Mouse (Mus musculus) MEL (cell line): Measurements from ENCODE around the gene Dmtf1. TPM values are rescaled to one million over a fixed set of nuclear protein-coding genes. Genes with fewer than 3 reads are reported as not detected.

Experiments
- DNase-seq: peaks from one replicate; pipeline ENCODE4 v3.0.0; 2011; ENCODE audit warnings: low read depth, low spot score
- H3K27ac ChIP-seq: 2 replicates; pipeline ENCODE4 v1.5.1; 2012; ENCODE audit warnings: low read depth, mild to moderate bottlenecking, control low read depth, low read length, moderate library complexity; ENCODE audit not compliant: control insufficient read depth
- H3K27me3 ChIP-seq, 2 experiments: fragments of 150-350 bp in 1 of 2; sonication (generic) in 1 of 2; 2 replicates each; pipeline ENCODE4 v1.6.1; 2012; ENCODE audit warnings: low read length in 2 of 2, mild to moderate bottlenecking in 2 of 2, improper control_type of control experiment in 1 of 2, moderate library complexity in 1 of 2; ENCODE audit not compliant: insufficient read depth in 2 of 2, control insufficient read depth in 1 of 2
- H3K36me3 ChIP-seq, 2 experiments: 2 replicates each; pipeline ENCODE4 v1.6.1; 2012 to 2014; ENCODE audit warnings: low read length in 2 of 2, improper control_type of control experiment in 1 of 2, inconsistent platforms in 1 of 2, mild to moderate bottlenecking in 1 of 2; ENCODE audit not compliant: insufficient read depth in 2 of 2, control insufficient read depth in 1 of 2
- H3K4me1 ChIP-seq, 2 experiments: fragments of 150-350 bp in 1 of 2; sonication (generic) in 1 of 2; 2 replicates each; pipeline ENCODE4 v1.6.1; 2012; ENCODE audit warnings: low read length in 2 of 2, improper control_type of control experiment in 1 of 2, mild to moderate bottlenecking in 1 of 2; ENCODE audit not compliant: insufficient read depth in 2 of 2, control insufficient read depth in 1 of 2
- H3K4me3 ChIP-seq, 2 experiments: fragments of 150-350 bp in 1 of 2; sonication (generic) in 1 of 2; 2 replicates each; pipeline ENCODE4 v1.5.1; 2012; ENCODE audit warnings: low read depth in 2 of 2, low read length in 2 of 2, mild to moderate bottlenecking in 2 of 2, moderate library complexity in 2 of 2, control low read depth in 1 of 2, improper control_type of control experiment in 1 of 2; ENCODE audit not compliant: control insufficient read depth in 1 of 2, insufficient read depth in 1 of 2
- H3K79me2 ChIP-seq: 2 replicates; pipeline ENCODE4 v1.6.1; 2012; ENCODE audit warnings: mild to moderate bottlenecking, low read length, moderate library complexity; ENCODE audit not compliant: control insufficient read depth, poor library complexity, insufficient read depth
- H3K9ac ChIP-seq: 2 replicates; pipeline ENCODE4 v1.6.1; 2012; ENCODE audit warnings: low read depth, mild to moderate bottlenecking, control low read depth, low read length, moderate library complexity; ENCODE audit not compliant: control insufficient read depth, poor library complexity, severe bottlenecking
- H3K9me3 ChIP-seq: fragments of 150-350 bp; sonication (generic); replicated peaks from 2 replicates; pipeline ENCODE4 v1.6.1; 2012; ENCODE audit warnings: mild to moderate bottlenecking, low read length, improper control_type of control experiment, moderate library complexity; ENCODE audit not compliant: insufficient read depth
- BHLHE40 ChIP-seq: IDR thresholded peaks from 2 replicates; pipeline ENCODE4 v1.6.1; 2012; ENCODE audit warnings: low read depth, mild to moderate bottlenecking, inconsistent platforms, low read length, improper control_type of control experiment, borderline replicate concordance
- CTCF ChIP-seq, 3 experiments: IDR thresholded peaks in 2 of 3; conservative IDR thresholded peaks in 1 of 3; 2 replicates each; pipeline ENCODE4 v1.5.1; 2011 to 2012; ENCODE audit warnings: low read length in 3 of 3, low read depth in 2 of 3, mild to moderate bottlenecking in 2 of 3, improper control_type of control experiment in 1 of 3, inconsistent platforms in 1 of 3, mixed read lengths in 1 of 3, moderate library complexity in 1 of 3; ENCODE audit not compliant: control insufficient read depth in 1 of 3, insufficient read depth in 1 of 3, poor library complexity in 1 of 3, severe bottlenecking in 1 of 3
- ELF1 ChIP-seq: IDR thresholded peaks from 2 replicates; pipeline ENCODE4 v1.6.1; 2014; ENCODE audit warnings: low read depth, mild to moderate bottlenecking, inconsistent platforms, low read length, improper control_type of control experiment, moderate library complexity
- ETS1 ChIP-seq: IDR thresholded peaks from 2 replicates; pipeline ENCODE4 v1.6.1; 2012; ENCODE audit warnings: low read depth, mild to moderate bottlenecking, inconsistent platforms, low read length, improper control_type of control experiment, moderate library complexity
- GATA1 ChIP-seq: IDR thresholded peaks from 2 replicates; pipeline ENCODE4 v1.6.1; 2011; ENCODE audit warnings: low read depth, low read length, improper control_type of control experiment
- KAT2A ChIP-seq: conservative IDR thresholded peaks from 2 replicates; pipeline ENCODE4 v1.6.1; 2012; ENCODE audit warnings: low read depth, low read length, improper control_type of control experiment, inconsistent platforms
- MAFK ChIP-seq: IDR thresholded peaks from 2 replicates; pipeline ENCODE4 v1.6.1; 2011; ENCODE audit warnings: low read depth, mild to moderate bottlenecking, low read length, improper control_type of control experiment, borderline replicate concordance
- MEF2A ChIP-seq: IDR thresholded peaks from 2 replicates; pipeline ENCODE4 v1.6.1; 2014; ENCODE audit warnings: low read depth, mild to moderate bottlenecking, inconsistent platforms, low read length, improper control_type of control experiment; ENCODE audit not compliant: poor library complexity, insufficient replicate concordance, severe bottlenecking; ENCODE audit errors: extremely low read depth
- MXI1 ChIP-seq: IDR thresholded peaks from 2 replicates; pipeline ENCODE4 v1.6.1; 2011; ENCODE audit warnings: mild to moderate bottlenecking, low read depth, low read length, improper control_type of control experiment
- NELFE ChIP-seq: IDR thresholded peaks from 2 replicates; pipeline ENCODE4 v1.6.1; 2011; ENCODE audit warnings: low read depth, low read length, improper control_type of control experiment
- NRF1 ChIP-seq: IDR thresholded peaks from 2 replicates; pipeline ENCODE4 v1.6.1; 2014; ENCODE audit warnings: low read depth, mild to moderate bottlenecking, inconsistent platforms, low read length, improper control_type of control experiment, moderate library complexity; ENCODE audit not compliant: poor library complexity, insufficient read depth, severe bottlenecking
- POLR2AphosphoS5 ChIP-seq: IDR thresholded peaks from 2 replicates; pipeline ENCODE4 v1.6.1; 2012; ENCODE audit warnings: low read depth, borderline replicate concordance, mild to moderate bottlenecking, inconsistent platforms, low read length, moderate library complexity, mixed read lengths
- RCOR1 ChIP-seq: IDR thresholded peaks from 2 replicates; pipeline ENCODE4 v1.6.1; 2012; ENCODE audit warnings: low read depth, mild to moderate bottlenecking, inconsistent platforms, low read length, improper control_type of control experiment
- SIN3A ChIP-seq: IDR thresholded peaks from 2 replicates; pipeline ENCODE4 v1.6.1; 2012; ENCODE audit warnings: low read length, improper control_type of control experiment, inconsistent platforms
- TCF12 ChIP-seq: IDR thresholded peaks from 2 replicates; pipeline ENCODE4 v1.6.1; 2014; ENCODE audit warnings: low read depth, mild to moderate bottlenecking, inconsistent platforms, low read length, improper control_type of control experiment, moderate library complexity
- USF2 ChIP-seq, 2 experiments: IDR thresholded peaks; 2 replicates each; pipeline ENCODE4 v1.6.1; 2011 to 2012; ENCODE audit warnings: improper control_type of control experiment in 2 of 2, low read length in 2 of 2, borderline replicate concordance in 1 of 2, inconsistent platforms in 1 of 2, low read depth in 1 of 2, mild to moderate bottlenecking in 1 of 2; ENCODE audit not compliant: insufficient read depth in 1 of 2
- ZC3H11A ChIP-seq: IDR thresholded peaks from 2 replicates; pipeline ENCODE4 v1.6.1; 2012; ENCODE audit warnings: low read depth, mild to moderate bottlenecking, inconsistent platforms, low read length, improper control_type of control experiment
- polyA plus RNA-seq, 2 experiments: library from polyadenylated mRNA; stranded (reverse) in 1 of 2; unstranded in 1 of 2; fragments of >175 nt in 1 of 2; fragments of >200 nt in 1 of 2; gene quantifications; 2 replicates each; pipeline versions ENCODE4 v1.2.1 to v1.2.4; 2012; ENCODE audit warnings: low replicate concordance in 2 of 2, low read depth in 1 of 2; ENCODE audit not compliant: insufficient read length in 2 of 2, insufficient read depth in 1 of 2, missing spikeins in 1 of 2
- total RNA-seq: library from RNA; depleted of rRNA; stranded (reverse); fragments of 300-350 nt; gene quantifications from 2 replicates; pipeline ENCODE4 v1.2.3, GENCODE M21; 2012

Dmtf1 gene
- total and polyA plus RNA-seq, 3 experiments: 18.7 to 78.4 (median 22.0) TPM

- H3K27ac ChIP-seq: no peak overlapping the region
These were observed 57.6 kb downstream of the Dmtf1 start for GRCm38 (mm10) chr5:9103958-9104357.

GRCm38 (mm10) chr5:9102696-9103095 lies 58.9 kb downstream of the Dmtf1 start:
- Histone ChIP-seq H3K79me2 (no peaks in the 10 kb centered on the region; the same call in 1 of the 2 replicates), H3K27ac (no peak overlapping the region), H3K4me3 (no peak overlapping the region), H3K36me3 (peaks cover 0 to 2% of the 10 kb centered on the region in 2 experiments; a peak in 1 of 4 replicates), H3K9me3 (no peaks in the 10 kb centered on the region)
- DNase-seq: no peak
- TF ChIP-seq BHLHE40: no peak
- no peak for TF ChIP-seq SIN3A
- no peak for TF ChIP-seq RCOR1
- TF ChIP-seq CTCF (IDR thresholded peaks at IDR 0.05 in 2 of 3, conservative IDR thresholded peaks at IDR 0.05 in 1 of 3; ENCODE audit: control insufficient read depth in 1 of 3, insufficient read depth in 1 of 3, low read depth in 2 of 3, low read length in 3 of 3, poor library complexity in 1 of 3, severe bottlenecking in 1 of 3): no peak
- TF ChIP-seq, all 39 proteins: peak for 0
- no peak overlapping the region for H3K9ac ChIP-seq
- no peaks in the 10 kb centered on the region for H3K27me3 ChIP-seq
- peaks cover 0 to 4% of the 10 kb centered on the region in 2 experiments; a peak in 2 of 4 replicates for H3K4me1 ChIP-seq

More at GRCm38 (mm10) chr5:9103958-9104357, 57.6 kb downstream of the Dmtf1 start:
- no peaks in the 10 kb centered on the region; the same call in 1 of the 2 replicates for H3K79me2 ChIP-seq
- TF ChIP-seq POLR2AphosphoS5: no peak
- no peak for TF ChIP-seq RCOR1
- no peak for TF ChIP-seq TCF12
- TF ChIP-seq BHLHE40: no peak
- TF ChIP-seq ZC3H11A: no peak
- TF ChIP-seq ETS1: no peak
- no peak for TF ChIP-seq NELFE
- TF ChIP-seq GATA1: no peak
- TF ChIP-seq USF2 (IDR thresholded peaks at IDR 0.05; ENCODE audit: borderline replicate concordance in 1 of 2, insufficient read depth in 1 of 2, low read depth in 1 of 2, low read length in 2 of 2): no peak
- TF ChIP-seq MEF2A: no peak
- no peak for TF ChIP-seq MAFK
- TF ChIP-seq KAT2A: no peak
- TF ChIP-seq ELF1: no peak
- no peak for TF ChIP-seq MXI1
- no peak for TF ChIP-seq NRF1
- H3K9me3 ChIP-seq: no peaks in the 10 kb centered on the region
- no peak overlapping the region for H3K4me3 ChIP-seq
- no peak for DNase-seq
- H3K4me1 ChIP-seq: peaks cover 0 to 4% of the 10 kb centered on the region in 2 experiments; a peak in 2 of 4 replicates
- H3K36me3 ChIP-seq: peaks cover 0 to 2% of the 10 kb centered on the region in 2 experiments; a peak in 1 of 4 replicates
- no peak overlapping the region for H3K9ac ChIP-seq
- H3K27me3 ChIP-seq: no peaks in the 10 kb centered on the region
